ENCODE assay signal across 8 mouse cellular contexts in the genomic region with DNA sequence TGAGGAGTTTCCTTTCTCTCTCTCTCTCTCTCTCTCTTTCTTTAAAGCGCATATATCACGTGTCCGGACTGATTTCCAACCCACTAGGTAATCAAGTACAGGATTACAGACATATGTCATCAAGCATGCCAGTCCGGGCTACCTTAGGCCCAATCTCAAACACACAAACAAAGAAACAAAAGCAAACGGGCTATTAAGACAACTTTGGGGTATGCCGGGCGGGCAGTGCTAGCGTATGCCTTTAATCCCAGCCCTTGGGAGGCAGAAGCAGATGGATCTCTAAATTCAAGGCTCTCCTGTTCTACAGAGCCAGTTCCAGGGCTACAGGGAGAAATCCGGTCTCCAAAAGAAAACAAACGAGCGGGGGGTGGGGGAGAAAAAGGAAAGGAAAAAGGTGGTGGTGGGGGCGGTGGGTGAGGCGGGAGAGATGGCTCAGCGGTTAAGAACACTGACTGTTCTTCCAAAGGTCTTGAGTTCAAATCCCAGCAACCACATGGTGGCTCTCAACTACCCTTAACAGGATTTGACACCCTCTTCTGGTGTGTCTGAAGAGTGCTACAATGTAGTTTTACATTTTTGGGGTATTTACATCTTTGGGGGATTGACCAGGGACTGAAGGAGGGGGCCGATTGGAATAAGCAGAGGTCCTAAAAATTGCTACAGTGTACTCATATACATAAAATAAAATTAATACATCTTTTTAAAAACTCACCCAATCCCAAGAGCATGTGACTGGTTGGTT. TPM values are rescaled to one million over a fixed set of nuclear protein-coding genes. Genes with fewer than 3 reads are reported as not detected.
DNase-seq lines count a peak whose midpoint lies in the region; ATAC-seq and TF ChIP-seq lines count a peak whose summit lies in the region.

No protein-coding gene starts in this region.

- peak; percentile 8 for TF ChIP-seq CTCF in left cerebral cortex, adult 2 months (IDR thresholded peaks at IDR 0.05)

- peak overlapping the region; percentile 98 for H3K27ac ChIP-seq in left cerebral cortex, adult 2 months
- H3K27ac ChIP-seq in hindbrain, embryonic 13.5 days: peak overlapping the region; percentile 98
- H3K27ac ChIP-seq in midbrain, embryonic 11.5 days (ENCODE audit: low read depth, low read length): peak overlapping the region; percentile 97

- H3K4me3 ChIP-seq in left cerebral cortex, adult 2 months: peak overlapping the region; percentile 57
- peak overlapping the region; percentile 63 for H3K4me3 ChIP-seq in hindbrain, embryonic 13.5 days
- peak overlapping the region; percentile 68 for H3K4me3 ChIP-seq in midbrain, embryonic 11.5 days (ENCODE audit: low read depth, low read length)

- WGBS in hindbrain, embryonic 13.5 days: 8% methylated on average over 15 of the region's 15 CpGs
- WGBS in midbrain, embryonic 11.5 days: 8% methylated on average over 15 of the region's 15 CpGs

- H3K9ac ChIP-seq in hindbrain, embryonic 13.5 days: peak overlapping the region; percentile 88
- H3K9ac ChIP-seq in midbrain, embryonic 11.5 days (ENCODE audit: low read length): peak overlapping the region; percentile 93

- no peaks in the 10 kb centered on the region for H3K27me3 ChIP-seq in hindbrain, embryonic 13.5 days
- H3K27me3 ChIP-seq in midbrain, embryonic 11.5 days (ENCODE audit: control insufficient read depth, insufficient read depth, low read length): no peaks in the 10 kb centered on the region

- H3K4me1 ChIP-seq in hindbrain, embryonic 13.5 days (replicated peaks): peaks cover 22% of the 10 kb centered on the region
- H3K4me1 ChIP-seq in midbrain, embryonic 11.5 days (ENCODE audit: control insufficient read depth, insufficient read depth, low read length): peaks cover 8% of the 10 kb centered on the region

- peak; percentile 16; the same call in 1 of the 2 replicates for ATAC-seq in common myeloid progenitor, adult 5-6 weeks (replicated peaks; ENCODE audit: low read depth, poor library complexity, severe bottlenecking)
- ATAC-seq in hindbrain, embryonic 13.5 days (ENCODE audit: low FRiP score): peak; percentile 58
- peak; percentile 58 for ATAC-seq in midbrain, embryonic 11.5 days (ENCODE audit: low FRiP score)

- DNase-seq in left cerebral cortex, adult 2 months (ENCODE audit: extremely low spot score in 1 of 2, low spot score in 2 of 2): no peak
- DNase-seq in left cerebral cortex, postnatal 25 days (ENCODE audit: low spot score in 2 of 2): no peak
- DNase-seq in midbrain, embryonic 11.5 days (ENCODE audit: low spot score, missing footprints): no peak
- DNase-seq in layer of hippocampus, adult 11-12 months (ENCODE audit: low spot score): no peak
- no peak for DNase-seq in natural killer cell, adult 2 months (ENCODE audit: low spot score in 2 of 2)
- no peak for DNase-seq in left cerebral cortex, postnatal 36 days (ENCODE audit: low spot score in 2 of 2)

- peak overlapping the region; percentile 74 for H3K4me2 ChIP-seq in hindbrain, embryonic 13.5 days
- H3K4me2 ChIP-seq in midbrain, embryonic 11.5 days: peak overlapping the region; percentile 60

- 0 out of 2 replicates have a peak, but pooled peaks cover 3% of the 10 kb centered on the region for H3K36me3 ChIP-seq in hindbrain, embryonic 13.5 days
- H3K36me3 ChIP-seq in midbrain, embryonic 11.5 days (ENCODE audit: control insufficient read depth, insufficient read depth, low read length): 0 out of 2 replicates have a peak, but pooled peaks cover 2% of the 10 kb centered on the region

- intact Hi-C loops in left cerebral cortex, adult 2 months (cut with DNase I): loop anchor here (2.0 to 5.0 kb wide), 2 partner anchors 37 to 55 kb away; no protein-coding TSS in a partner anchor
- intact Hi-C loops in left cerebral cortex, postnatal 25 days (cut with DNase I): loop anchor here (5.0 kb wide), 1 partner anchor 53 kb away; no protein-coding TSS in a partner anchor
- intact Hi-C loops in left cerebral cortex, postnatal 36 days (cut with DNase I): loop anchor here (5.0 kb wide), 2 partner anchors 37 to 48 kb away; partner anchors contain the start of gene Rilpl1

- H3K9me3 ChIP-seq in hindbrain, embryonic 13.5 days: no peaks in the 10 kb centered on the region
- H3K9me3 ChIP-seq in midbrain, embryonic 11.5 days (ENCODE audit: control insufficient read depth, low read length): no peaks in the 10 kb centered on the region

RNA-seq across cellular contexts. Expression of gene Snrnp35, which starts 0.9 kb away (rescaled TPM):
- total RNA-seq in left cerebral cortex, adult 2 months (2021): 10 to 100 TPM; 19.9 to 20.8 TPM
- 10 to 100 TPM; 21.0 to 27.2 TPM for total RNA-seq in left cerebral cortex, postnatal 25 days (2021)
- total RNA-seq in common myeloid progenitor, adult 5-6 weeks (2017): 12.1 and 15.4 TPM in 2 replicates
- 22.5 and 27.5 TPM in 2 replicates for polyA plus RNA-seq in hindbrain, embryonic 13.5 days (2015; fragmentation: Nextera tagmentation; extraction: Ambion mirVana)
- 15.6 and 17.3 TPM in 2 replicates for polyA plus RNA-seq in midbrain, embryonic 11.5 days (2014; fragmentation: Nextera tagmentation; extraction: Ambion mirVana)
- total RNA-seq in left cerebral cortex, postnatal 36 days (2021): 10 to 100 TPM; 22.7 to 28.0 TPM

RNA-seq across cellular contexts. Expression of gene Rilpl2, which starts 5.7 kb away (rescaled TPM):
- 10 to 100 TPM; 17.9 to 21.0 TPM for total RNA-seq in left cerebral cortex, adult 2 months (2021)
- total RNA-seq in left cerebral cortex, postnatal 25 days (2021): 10 to 100 TPM; 18.6 to 19.7 TPM
- 23.1 and 32.4 TPM in 2 replicates for total RNA-seq in common myeloid progenitor, adult 5-6 weeks (2017)
- 21.2 and 23.8 TPM in 2 replicates for polyA plus RNA-seq in hindbrain, embryonic 13.5 days (2015; fragmentation: Nextera tagmentation; extraction: Ambion mirVana)
- polyA plus RNA-seq in midbrain, embryonic 11.5 days (2014; fragmentation: Nextera tagmentation; extraction: Ambion mirVana): 19.6 and 23.1 TPM in 2 replicates
- 10 to 100 TPM; 18.8 to 20.5 TPM for total RNA-seq in left cerebral cortex, postnatal 36 days (2021)

RNA-seq across cellular contexts. Expression of gene Kmt5a, which starts 44.1 kb away (rescaled TPM):
- total RNA-seq in left cerebral cortex, adult 2 months (2021): 10 to 100 TPM; 60.9 to 74.6 TPM
- total RNA-seq in left cerebral cortex, postnatal 25 days (2021): 10 to 100 TPM; 57.6 to 66.0 TPM
- total RNA-seq in common myeloid progenitor, adult 5-6 weeks (2017): 130 and 182 TPM in 2 replicates
- 18.0 and 20.6 TPM in 2 replicates for polyA plus RNA-seq in hindbrain, embryonic 13.5 days (2015; fragmentation: Nextera tagmentation; extraction: Ambion mirVana)
- 76.6 and 90.0 TPM in 2 replicates for polyA plus RNA-seq in midbrain, embryonic 11.5 days (2014; fragmentation: Nextera tagmentation; extraction: Ambion mirVana)
- total RNA-seq in left cerebral cortex, postnatal 36 days (2021): 10 to 100 TPM; 55.1 to 67.8 TPM

RNA-seq across cellular contexts. Expression of gene Rilpl1, which starts 47.4 kb away (rescaled TPM):
- total RNA-seq in left cerebral cortex, adult 2 months (2021): 10 to 100 TPM; 84.6 to 84.8 TPM
- total RNA-seq in left cerebral cortex, postnatal 25 days (2021): 10 to 100 TPM; 75.2 to 95.7 TPM
- total RNA-seq in common myeloid progenitor, adult 5-6 weeks (2017): 3.1 and 5.3 TPM in 2 replicates
- polyA plus RNA-seq in hindbrain, embryonic 13.5 days (2015; fragmentation: Nextera tagmentation; extraction: Ambion mirVana): 11.5 and 12.1 TPM in 2 replicates
- 17.7 and 21.7 TPM in 2 replicates for polyA plus RNA-seq in midbrain, embryonic 11.5 days (2014; fragmentation: Nextera tagmentation; extraction: Ambion mirVana)
- 10 to 100 TPM; 65.9 to 97.7 TPM for total RNA-seq in left cerebral cortex, postnatal 36 days (2021)

RNA-seq across cellular contexts. Expression of gene Tmed2, which starts 56.7 kb away (rescaled TPM):
- 10 to 100 TPM; 95.4 to 98.9 TPM for total RNA-seq in left cerebral cortex, adult 2 months (2021)
- total RNA-seq in left cerebral cortex, postnatal 25 days (2021): 100 to 1,000 TPM in 1 of 2 experiments, 10 to 100 TPM in 1; 96.4 to 113 TPM
- total RNA-seq in common myeloid progenitor, adult 5-6 weeks (2017): 643 and 733 TPM in 2 replicates
- 360 and 367 TPM in 2 replicates for polyA plus RNA-seq in hindbrain, embryonic 13.5 days (2015; fragmentation: Nextera tagmentation; extraction: Ambion mirVana)
- polyA plus RNA-seq in midbrain, embryonic 11.5 days (2014; fragmentation: Nextera tagmentation; extraction: Ambion mirVana): 490 and 523 TPM in 2 replicates
- total RNA-seq in left cerebral cortex, postnatal 36 days (2021): 10 to 100 TPM; 97.9 to 98.5 TPM
